Mouse (Mus musculus) CD4-positive, CD25-positive, alpha-beta regulatory T cell, adult 9 weeks (primary cell): Measurements from ENCODE around the gene 2810004N23Rik. TPM values are rescaled to one million over a fixed set of nuclear protein-coding genes. Genes with fewer than 3 reads are reported as not detected.

ENCODE experiments used
- polyA plus RNA-seq: library from polyadenylated mRNA; unstranded; fragments of 100-300 nt; shearing (Covaris generic); gene quantifications from one replicate; pipeline ENCODE4 v1.2.1, GENCODE M21; 2017

Gene 2810004N23Rik
- 39.0 TPM for polyA plus RNA-seq

GRCm38 (mm10) chr8:124862321-124863162 lies at the start of gene 2810004N23Rik, which contains the start of gene Gnpat:
2810004N23Rik (minus strand) TSS chr8:124863120.
Gnpat (plus strand) TSS chr8:124863033.

GRCm38 (mm10) chr8:124897386-124898250 lies 34.7 kb upstream of the 2810004N23Rik start, which contains the start of the genes Exoc8 and Sprtn:
Exoc8 (minus strand) TSS chr8:124897705.
Sprtn (plus strand) TSS chr8:124897886.

GRCm38 (mm10) chr8:124792708-124793107 lies 70.2 kb downstream of the 2810004N23Rik start, which contains the start of gene Trim67:
Trim67 (plus strand) TSS chr8:124793092.

Other genes starting within 250 kb of the 2810004N23Rik start
- gene 2310022B05Rik, start 199.8 kb downstream of the 2810004N23Rik start, polyA plus RNA-seq: 0.73 TPM
- 27.0 TPM for gene Ttc13, start 141.1 kb downstream of the 2810004N23Rik start, polyA plus RNA-seq
- gene Arv1, start 141.0 kb downstream of the 2810004N23Rik start, polyA plus RNA-seq: 29.9 TPM
- gene Fam89a, start 111.3 kb downstream of the 2810004N23Rik start, polyA plus RNA-seq: 0.88 TPM
- gene Trim67, start 70.0 kb downstream of the 2810004N23Rik start, polyA plus RNA-seq: 0.04 TPM
- gene Gnpat, start 87 bp downstream of the 2810004N23Rik start, polyA plus RNA-seq: 98.6 TPM
- gene Exoc8, start 34.6 kb upstream of the 2810004N23Rik start, polyA plus RNA-seq: 2.5 TPM
- 2.8 TPM for gene Sprtn, start 34.8 kb upstream of the 2810004N23Rik start, polyA plus RNA-seq
- gene Egln1, start 86.2 kb upstream of the 2810004N23Rik start, polyA plus RNA-seq: 4.9 TPM
- gene Tsnax, start 149.9 kb upstream of the 2810004N23Rik start, polyA plus RNA-seq: 34.3 TPM
- 0.48 TPM for gene Disc1, start 191.1 kb upstream of the 2810004N23Rik start, polyA plus RNA-seq